Mouse (Mus musculus) T-helper 2 cell (primary cell): ENCODE data around the gene Anapc4.

ENCODE experiments used
- in situ Hi-C: fragments of 300-600 bp; cut with MboI, MseI; formaldehyde crosslinking; loops from one replicate; pipeline ENCODE4 v1.15.1; 2025; ENCODE audit warnings: high pct_unique_total_duplicates

Anapc4 gene

GRCm38 (mm10) chr5:52868918-52869703 is 35.3 kb downstream of the Anapc4 start:
- in situ Hi-C loops: no loop called here

DNA sequence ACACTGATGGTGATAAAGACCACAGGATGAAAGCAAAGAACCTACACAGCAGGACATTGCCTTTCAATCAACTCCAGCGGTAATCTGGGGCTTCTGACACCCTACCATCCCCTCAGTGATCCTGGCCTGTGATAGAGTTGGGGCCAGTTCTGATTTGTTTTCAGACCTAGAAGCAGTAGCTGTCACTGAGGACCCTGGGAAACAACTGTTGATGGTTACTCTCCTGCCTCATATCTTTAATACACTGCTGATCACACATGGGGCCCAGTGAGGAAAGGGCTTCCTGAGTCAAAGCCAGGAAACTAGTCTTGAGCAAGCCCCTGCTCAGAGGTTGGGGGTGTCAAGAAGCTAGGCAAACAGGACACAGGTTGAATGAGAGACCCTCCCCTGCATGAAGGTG is 37.6 kb downstream of the Anapc4 start:
- in situ Hi-C loops: loop anchor here (5.0 kb wide), 1 partner anchor 51 kb away; no protein-coding TSS in a partner anchor

- in situ Hi-C loops: loop anchor here (5.0 kb wide), 1 partner anchor 50 kb away; no protein-coding TSS in a partner anchor
Observed at GRCm38 (mm10) chr5:52871986-52872385, 38.2 kb downstream of the Anapc4 start.

DNA sequence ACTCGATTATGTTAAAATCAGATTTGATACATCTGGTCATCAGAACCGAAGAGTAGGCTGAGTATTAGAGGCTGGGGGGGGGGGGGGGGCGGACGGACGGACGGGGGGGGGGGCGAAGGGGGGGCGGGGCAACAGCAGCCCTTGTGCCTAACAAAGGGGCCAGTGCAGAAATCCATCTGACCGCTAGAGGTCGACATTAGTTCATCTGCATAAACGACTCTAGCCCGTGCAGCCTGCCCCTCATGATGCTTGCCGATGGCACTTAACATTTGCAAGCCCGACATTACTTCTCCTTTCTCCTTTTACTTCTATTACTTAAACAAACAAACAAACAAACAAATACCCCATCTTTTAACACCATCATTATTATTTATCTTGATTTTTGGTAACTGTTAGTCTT is 45.0 kb downstream of the Anapc4 start:
- in situ Hi-C loops: no loop called here

- in situ Hi-C loops: no loop called here
Observed at GRCm38 (mm10) chr5:52879926-52880325, 46.1 kb downstream of the Anapc4 start.

GRCm38 (mm10) chr5:52882446-52882845 is 48.6 kb downstream of the Anapc4 start:
- in situ Hi-C loops: no loop called here

DNA sequence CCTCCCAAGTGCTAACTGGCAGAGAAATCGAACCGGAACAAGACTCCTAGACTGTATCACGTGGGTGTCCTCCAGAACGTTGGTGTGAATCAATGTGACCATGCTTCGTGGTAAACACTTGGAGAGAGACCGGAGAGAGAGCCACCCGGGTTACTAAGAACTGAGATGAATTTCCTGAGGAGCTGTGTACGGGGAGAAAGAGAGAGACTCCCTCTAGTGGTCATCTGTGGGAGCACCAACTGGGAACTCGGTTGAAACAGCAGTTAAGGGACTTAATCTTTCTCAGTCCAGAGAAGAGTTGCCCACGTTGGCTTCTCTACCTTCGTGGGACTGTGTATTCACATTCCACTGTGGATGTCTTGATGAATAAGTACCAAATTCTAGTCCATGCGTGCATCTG is 53.3 kb downstream of the Anapc4 start:
- in situ Hi-C loops: no loop called here

GRCm38 (mm10) chr5:52889919-52890318 is 56.1 kb downstream of the Anapc4 start:
- in situ Hi-C loops: no loop called here

DNA sequence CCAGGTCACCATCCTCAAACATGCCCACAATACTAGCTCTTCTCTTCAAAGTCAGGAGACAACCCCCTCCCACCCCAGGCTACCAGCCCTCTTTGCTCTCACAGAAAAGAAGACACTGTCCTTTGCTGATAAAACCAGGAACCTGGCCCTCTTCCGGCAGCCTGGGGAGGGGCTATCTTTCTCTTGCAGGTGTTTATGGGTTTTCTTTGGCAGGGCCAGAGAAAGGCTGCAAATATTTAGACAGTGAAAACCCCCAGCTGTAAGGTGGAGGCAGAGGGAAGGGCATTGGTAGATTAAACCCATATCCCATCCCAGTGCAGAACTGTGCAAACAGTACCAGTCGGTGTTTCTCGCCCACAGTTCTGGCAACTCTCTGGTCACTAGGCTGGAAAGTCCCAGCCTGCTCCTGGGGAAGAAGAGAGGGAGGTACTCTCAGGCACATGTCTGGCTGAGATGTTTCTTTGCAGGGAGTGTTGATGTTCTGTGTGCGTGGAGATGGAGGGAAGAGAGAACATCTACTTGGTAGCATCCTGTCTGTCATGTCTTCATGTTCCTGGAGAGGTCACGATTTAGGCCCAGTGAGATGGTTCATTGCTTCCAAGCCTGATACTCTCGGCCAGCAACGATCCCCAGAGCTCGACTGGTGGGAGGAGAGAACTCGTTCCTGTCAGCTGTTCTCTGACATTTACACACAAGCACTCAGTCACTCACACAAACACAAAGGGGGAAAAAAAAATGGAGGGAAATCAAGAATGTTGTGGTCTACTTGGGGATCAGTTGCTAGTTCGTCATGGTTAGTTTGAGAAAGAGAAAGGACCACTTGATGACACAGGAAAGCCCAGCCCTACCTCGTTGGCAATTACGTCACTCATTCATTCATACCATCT is 58.4 kb downstream of the Anapc4 start:
- in situ Hi-C loops: no loop called here

DNA sequence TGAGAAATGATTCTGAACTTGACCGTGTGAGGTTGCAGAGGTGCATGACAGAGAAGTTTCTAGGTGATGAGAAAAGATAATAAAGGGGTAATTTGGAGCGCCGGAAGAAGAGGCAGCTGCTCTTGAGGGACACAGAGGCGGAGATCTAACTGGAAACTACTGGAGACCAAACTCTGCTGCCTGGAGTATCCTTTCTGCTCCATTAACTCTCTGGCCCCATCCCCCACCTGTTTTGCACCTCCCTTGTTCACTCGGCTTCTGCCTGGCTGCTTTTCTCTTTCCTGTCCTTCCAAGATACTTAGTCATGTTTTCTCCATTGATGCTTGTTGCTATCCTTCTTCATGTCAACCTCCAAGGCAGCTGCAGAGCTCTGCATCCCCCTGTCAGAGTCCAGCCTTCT is 60.1 kb downstream of the Anapc4 start:
- in situ Hi-C loops: no loop called here

- in situ Hi-C loops: no loop called here
Observed at GRCm38 (mm10) chr5:52904246-52904645, 70.4 kb downstream of the Anapc4 start.

DNA sequence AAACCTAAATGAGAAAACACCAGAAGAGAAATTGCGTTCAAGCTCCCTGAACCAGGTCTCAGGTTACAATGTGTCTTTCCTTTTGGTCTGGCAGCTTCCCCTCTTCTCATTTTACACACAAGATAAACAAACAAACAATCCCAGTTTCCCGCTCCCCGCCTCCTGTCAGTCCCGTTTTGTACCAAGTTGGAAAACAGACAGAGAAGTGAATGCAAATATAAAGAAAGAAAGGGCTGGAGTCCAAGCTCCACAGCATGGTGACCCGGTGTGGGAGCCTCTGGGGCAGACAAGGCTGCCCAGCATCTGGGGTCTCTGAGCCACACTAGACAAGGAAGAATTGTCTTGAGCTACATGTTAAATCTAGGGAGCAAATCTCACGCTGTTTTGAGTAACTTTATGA is 70.9 kb downstream of the Anapc4 start:
- in situ Hi-C loops: no loop called here

DNA sequence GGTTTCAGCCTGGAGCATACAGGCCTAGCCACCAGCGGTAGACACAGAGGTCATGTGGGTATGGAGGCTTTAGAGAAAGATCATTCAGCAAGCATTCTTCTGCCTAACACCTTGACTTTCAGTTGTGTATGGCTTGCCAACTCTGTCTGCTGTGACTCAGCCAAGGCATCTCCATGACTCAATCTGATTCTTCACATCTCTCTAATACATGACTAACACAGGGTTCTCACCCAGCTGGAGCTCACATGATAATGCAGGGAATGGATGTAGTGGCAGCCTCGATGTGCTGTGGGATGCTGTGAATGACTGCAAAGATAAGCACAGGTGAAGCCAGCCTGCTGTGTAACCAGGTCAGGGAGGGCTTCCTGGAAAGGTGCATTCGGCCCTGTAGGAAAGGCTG is 74.4 kb downstream of the Anapc4 start:
- in situ Hi-C loops: no loop called here

GRCm38 (mm10) chr5:52910159-52910591 is 76.4 kb downstream of the Anapc4 start:
- in situ Hi-C loops: no loop called here

- in situ Hi-C loops: no loop called here
Observed at GRCm38 (mm10) chr5:52911286-52911870, 77.6 kb downstream of the Anapc4 start.

DNA sequence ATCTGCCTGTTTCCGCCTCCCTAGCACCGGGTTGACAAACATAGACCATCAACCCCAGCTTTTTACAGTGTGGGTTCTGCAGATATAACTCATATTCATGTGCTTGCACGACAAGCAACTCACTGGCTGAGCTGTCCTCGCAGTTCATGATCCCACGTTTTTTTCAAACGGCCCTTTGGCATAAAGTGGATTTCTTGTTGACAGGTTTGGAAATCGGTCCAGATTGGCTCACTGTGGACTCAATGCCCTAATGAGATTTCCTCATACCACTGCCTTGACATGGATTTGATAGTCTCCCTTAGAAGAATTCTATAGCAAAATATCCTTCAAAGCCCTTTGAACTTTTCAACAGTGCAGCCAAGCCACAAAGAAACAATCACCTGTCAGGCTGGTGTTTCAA is 79.9 kb downstream of the Anapc4 start:
- in situ Hi-C loops: no loop called here

DNA sequence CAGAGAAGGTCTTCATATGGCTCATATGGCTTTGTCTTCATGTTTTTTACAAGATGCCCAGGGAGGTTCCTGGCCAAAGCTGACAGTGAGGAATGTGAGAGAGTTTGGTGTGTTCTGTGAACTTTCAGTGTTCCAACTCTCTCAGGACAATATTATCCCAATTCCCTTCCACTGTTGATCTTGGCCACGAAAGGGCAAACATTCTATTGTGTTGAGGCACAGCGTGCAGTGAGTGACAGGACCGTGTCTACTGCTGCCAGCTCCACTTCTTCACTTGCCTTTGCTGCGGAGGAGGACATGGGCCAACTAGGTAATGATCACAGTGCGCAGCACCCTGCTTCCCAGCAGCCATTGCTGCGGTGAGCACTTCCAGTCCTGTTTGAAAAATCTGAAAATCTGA is 82.4 kb downstream of the Anapc4 start:
- in situ Hi-C loops: no loop called here
